Mouse (Mus musculus) myocyte (in vitro differentiated cells): ENCODE data around the gene Ccr9. TPM values are rescaled to one million over a fixed set of nuclear protein-coding genes. Genes with fewer than 3 reads are reported as not detected.

ENCODE experiments used
- H3K27me3 ChIP-seq: one replicate; pipeline ENCODE4 v1.6.1; 2011; ENCODE audit not compliant: control insufficient read depth, insufficient read depth, insufficient read length
- H3K36me3 ChIP-seq: one replicate; pipeline ENCODE4 v1.6.1; 2011; ENCODE audit not compliant: control insufficient read depth, insufficient read depth
- H3K4me2 ChIP-seq: one replicate; pipeline ENCODE4 v1.6.1; 2011; ENCODE audit warnings: low read depth, control low read depth
- H3K4me3 ChIP-seq: one replicate; pipeline ENCODE4 v1.5.1; 2011; ENCODE audit warnings: mild to moderate bottlenecking, control low read depth, moderate library complexity
- H3K79me2 ChIP-seq: one replicate; pipeline ENCODE4 v1.6.1; 2011; ENCODE audit not compliant: control insufficient read depth, insufficient read depth
- H3ac ChIP-seq: one replicate; pipeline ENCODE4 v1.6.1; 2011; ENCODE audit not compliant: control insufficient read depth, insufficient read length
- CEBPB ChIP-seq: IDR thresholded peaks from 2 replicates; pipeline ENCODE4 v1.6.1; 2011; ENCODE audit warnings: mild to moderate bottlenecking, moderate library complexity; ENCODE audit not compliant: poor library complexity, insufficient read depth, severe bottlenecking
- E2F4 ChIP-seq: IDR thresholded peaks from one replicate; pipeline ENCODE4 v1.6.1; 2011; ENCODE audit warnings: mild to moderate bottlenecking, control low read depth, moderate library complexity; ENCODE audit not compliant: insufficient read depth
- MAX ChIP-seq: IDR thresholded peaks from one replicate; pipeline ENCODE4 v1.6.1; 2011; ENCODE audit warnings: low read depth, mild to moderate bottlenecking, control low read depth
- MYOD1 ChIP-seq, 3 experiments: IDR thresholded peaks; one replicate each; pipeline ENCODE4 v1.6.1; 2011; ENCODE audit warnings: control low read depth in 2 of 3, low read depth in 2 of 3, mild to moderate bottlenecking in 2 of 3, moderate library complexity in 1 of 3; ENCODE audit not compliant: insufficient read length in 2 of 3, control insufficient read depth in 1 of 3
- MYOG ChIP-seq, 3 experiments: IDR thresholded peaks; one replicate each; pipeline ENCODE4 v1.6.1; 2011; ENCODE audit warnings: control low read depth in 2 of 3, low read depth in 2 of 3, mild to moderate bottlenecking in 2 of 3; ENCODE audit not compliant: insufficient read length in 2 of 3, control insufficient read depth in 1 of 3, insufficient read depth in 1 of 3
- POLR2A ChIP-seq: IDR thresholded peaks from one replicate; pipeline ENCODE4 v1.6.1; 2011; ENCODE audit warnings: low read depth, mild to moderate bottlenecking, control low read depth, moderate library complexity; ENCODE audit not compliant: insufficient read length
- POLR2AphosphoS2 ChIP-seq: IDR thresholded peaks from one replicate; pipeline ENCODE4 v1.6.1; 2011; ENCODE audit warnings: low read depth, control low read depth; ENCODE audit not compliant: insufficient read length
- REST ChIP-seq: IDR thresholded peaks from one replicate; pipeline ENCODE4 v1.6.1; 2011; ENCODE audit warnings: mild to moderate bottlenecking, control low read depth, moderate library complexity; ENCODE audit not compliant: insufficient read depth, insufficient read length
- SRF ChIP-seq: IDR thresholded peaks from one replicate; pipeline ENCODE4 v1.6.1; 2011; ENCODE audit warnings: low read depth; ENCODE audit not compliant: control insufficient read depth, insufficient read length
- TCF12 ChIP-seq: IDR thresholded peaks from one replicate; pipeline ENCODE4 v1.6.1; 2011; ENCODE audit warnings: mild to moderate bottlenecking, control low read depth; ENCODE audit not compliant: poor library complexity, insufficient read depth, severe bottlenecking
- TCF3 ChIP-seq: IDR thresholded peaks from one replicate; pipeline ENCODE4 v1.6.1; 2011; ENCODE audit warnings: low read depth, control low read depth; ENCODE audit not compliant: insufficient read length
- USF1 ChIP-seq: IDR thresholded peaks from one replicate; pipeline ENCODE4 v1.6.1; 2011; ENCODE audit warnings: low read depth, mild to moderate bottlenecking, control low read depth, moderate library complexity
- polyA plus RNA-seq: library from polyadenylated mRNA; unstranded; fragments of >200 nt; fragmentation: generic; extraction: Trizol; gene quantifications from one replicate; pipeline ENCODE4 v1.2.1, GENCODE M21; 2012; ENCODE audit warnings: missing spikeins

The Ccr9 gene
- polyA plus RNA-seq, 1 experiment = 0.06 TPM

DNA sequence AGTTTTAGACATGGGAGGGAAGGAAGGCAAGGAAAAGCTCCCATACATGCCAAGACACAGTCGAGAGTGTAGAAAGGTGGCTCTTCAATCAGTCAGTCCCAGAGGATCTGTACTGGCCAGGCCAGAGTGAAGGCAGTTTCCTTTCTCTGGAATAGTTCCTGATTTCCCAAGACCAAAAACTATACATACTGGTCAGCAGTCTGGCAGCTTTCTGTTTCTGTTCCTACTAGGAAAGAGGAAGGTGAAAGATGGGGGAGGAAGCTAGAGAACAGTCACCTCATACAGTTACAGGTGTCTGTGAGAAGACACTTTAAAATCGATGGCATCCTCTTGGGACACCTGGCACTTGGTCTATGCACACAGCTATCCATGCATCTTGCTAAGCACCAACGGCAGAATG, 137.2 kb downstream of the Ccr9 start:
- TF ChIP-seq TCF3 (no peak), POLR2AphosphoS2 (no peak), TCF12 (no peak)
- peaks cover 16% of the 10 kb centered on the region for H3K36me3 ChIP-seq
- H3K4me2 ChIP-seq = peak overlapping the region; percentile 42
- no peak overlapping the region for H3ac ChIP-seq
- no peak overlapping the region for H3K4me3 ChIP-seq
- no peaks in the 10 kb centered on the region for H3K27me3 ChIP-seq
- no peaks in the 10 kb centered on the region for H3K79me2 ChIP-seq

DNA sequence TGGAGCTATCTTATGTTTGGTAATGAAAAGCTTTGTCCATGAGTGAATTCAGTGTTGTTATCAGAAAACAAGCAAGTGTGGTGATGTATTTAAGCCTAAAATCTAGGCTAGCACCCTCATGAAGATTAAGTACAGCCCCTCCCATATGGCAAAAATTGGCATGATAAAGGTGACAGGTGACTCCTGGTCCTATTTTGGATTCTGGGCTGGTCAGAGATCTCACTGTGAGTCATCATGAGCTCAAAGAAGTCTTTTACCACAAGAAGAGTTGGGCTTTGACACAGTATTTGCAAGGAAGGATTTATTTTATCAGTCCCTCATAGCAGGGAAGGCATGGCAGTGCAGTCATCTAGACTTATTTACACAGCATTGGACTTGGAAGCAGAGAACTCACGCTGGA, 137.8 kb downstream of the Ccr9 start:
- H3K4me2 ChIP-seq = peak overlapping the region; percentile 42
- H3ac ChIP-seq = no peak overlapping the region
- TF ChIP-seq CEBPB = no peak
- TF ChIP-seq POLR2A = no peak
- no peak for TF ChIP-seq MAX
- peak in 1 of 3 experiments; percentile 53 for TF ChIP-seq MYOD1 (IDR thresholded peaks at IDR 0.05; ENCODE audit: control insufficient read depth in 1 of 3, insufficient read length in 2 of 3, low read depth in 2 of 3)
- TF ChIP-seq TCF12 = no peak
- no peak for TF ChIP-seq POLR2AphosphoS2
- no peak for TF ChIP-seq MYOG (IDR thresholded peaks at IDR 0.05; ENCODE audit: control insufficient read depth in 1 of 3, insufficient read depth in 1 of 3, insufficient read length in 2 of 3, low read depth in 2 of 3)
- no peak for TF ChIP-seq E2F4
- TF ChIP-seq SRF = no peak
- H3K27me3 ChIP-seq = no peaks in the 10 kb centered on the region
- no peak overlapping the region for H3K4me3 ChIP-seq
- peaks cover 12% of the 10 kb centered on the region for H3K36me3 ChIP-seq
- no peaks in the 10 kb centered on the region for H3K79me2 ChIP-seq

DNA sequence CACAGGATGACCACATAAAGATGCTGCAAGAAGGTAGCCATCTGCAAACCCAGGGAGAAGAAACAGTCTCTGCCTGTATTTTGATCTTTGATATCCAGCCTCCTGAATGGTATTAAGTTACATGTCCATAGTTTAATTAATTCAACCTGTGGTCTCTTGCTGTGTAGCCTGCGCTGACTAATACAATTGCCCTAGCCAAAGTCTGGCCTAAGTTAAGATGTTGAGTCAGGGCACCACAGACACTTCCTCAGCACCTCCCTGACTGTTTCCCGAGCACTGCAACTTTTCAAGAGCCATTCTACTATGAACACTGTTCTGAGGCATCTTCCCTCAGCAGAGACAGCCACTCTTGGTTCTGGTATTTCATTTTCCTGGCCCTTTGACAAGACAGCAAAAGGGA, 140.4 kb downstream of the Ccr9 start:
- no peaks in the 10 kb centered on the region for H3K27me3 ChIP-seq
- no peak overlapping the region for H3K4me3 ChIP-seq
- H3ac ChIP-seq = no peak overlapping the region
- no peaks in the 10 kb centered on the region for H3K79me2 ChIP-seq
- H3K36me3 ChIP-seq = peaks cover 12% of the 10 kb centered on the region
- TF ChIP-seq MYOD1 (IDR thresholded peaks at IDR 0.05; ENCODE audit: control insufficient read depth in 1 of 3, insufficient read length in 2 of 3, low read depth in 2 of 3) (no peak), TCF3 (no peak), TCF12 (no peak), POLR2A (no peak), MYOG (IDR thresholded peaks at IDR 0.05; ENCODE audit: control insufficient read depth in 1 of 3, insufficient read depth in 1 of 3, insufficient read length in 2 of 3, low read depth in 2 of 3) (no peak), CEBPB (no peak), POLR2AphosphoS2 (no peak), REST (no peak), SRF (no peak), MAX (no peak), USF1 (no peak), E2F4 (no peak)
- H3K4me2 ChIP-seq = peak overlapping the region; percentile 49

DNA sequence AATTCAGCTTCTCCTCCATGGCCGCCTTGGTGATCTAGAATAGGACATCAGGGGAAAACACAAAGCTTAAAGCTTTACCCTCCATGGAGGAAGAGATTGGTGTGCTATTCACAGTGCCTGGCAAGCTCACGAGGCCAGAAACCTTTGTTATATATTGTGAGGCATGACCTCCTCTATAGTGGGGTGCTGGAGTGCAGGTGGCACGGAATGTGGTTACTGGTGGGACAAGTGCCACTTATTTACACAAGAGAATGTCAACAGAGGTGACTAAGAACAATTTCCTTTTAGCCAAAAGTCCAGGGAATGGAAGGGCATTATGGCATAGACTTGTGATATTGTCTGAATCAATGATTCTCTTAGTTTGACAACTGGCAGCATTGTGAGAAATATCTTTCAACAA, 148.4 kb downstream of the Ccr9 start:
- no peaks in the 10 kb centered on the region for H3K27me3 ChIP-seq
- H3K36me3 ChIP-seq = peaks cover 35% of the 10 kb centered on the region
- TF ChIP-seq TCF12 (no peak), POLR2A (no peak), SRF (no peak), E2F4 (no peak), MYOD1 (IDR thresholded peaks at IDR 0.05; ENCODE audit: control insufficient read depth in 1 of 3, insufficient read length in 2 of 3, low read depth in 2 of 3) (no peak), MAX (no peak), POLR2AphosphoS2 (no peak), CEBPB (no peak), USF1 (no peak), TCF3 (no peak), MYOG (IDR thresholded peaks at IDR 0.05; ENCODE audit: control insufficient read depth in 1 of 3, insufficient read depth in 1 of 3, insufficient read length in 2 of 3, low read depth in 2 of 3) (no peak), REST (no peak)
- no peak overlapping the region for H3ac ChIP-seq
- H3K4me3 ChIP-seq = no peak overlapping the region
- H3K79me2 ChIP-seq = no peaks in the 10 kb centered on the region
- no peak overlapping the region for H3K4me2 ChIP-seq

DNA sequence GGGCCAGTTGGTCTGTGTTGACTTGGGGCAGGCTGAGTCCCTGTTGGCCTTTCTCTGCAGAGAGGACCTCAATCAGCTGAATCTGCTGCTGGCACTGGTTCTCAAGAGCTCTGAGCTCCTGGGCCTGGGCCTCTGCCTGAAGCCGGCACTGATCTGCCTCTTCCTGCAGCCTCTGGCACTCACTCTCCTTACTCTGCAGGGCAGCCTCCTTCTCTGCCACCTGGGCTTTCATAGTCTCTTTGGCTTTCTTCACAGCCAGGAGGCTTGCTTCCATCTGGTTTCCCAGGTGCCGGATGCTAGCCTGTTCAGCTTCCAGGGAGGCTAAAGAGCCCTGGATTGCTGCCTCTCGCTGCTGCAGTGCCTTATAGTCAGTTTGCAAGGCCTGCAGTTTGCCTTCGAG, 150.7 kb downstream of the Ccr9 start:
- H3K79me2 ChIP-seq = no peaks in the 10 kb centered on the region
- no peak overlapping the region for H3ac ChIP-seq
- H3K36me3 ChIP-seq = peaks cover 35% of the 10 kb centered on the region
- H3K27me3 ChIP-seq = no peaks in the 10 kb centered on the region
- H3K4me2 ChIP-seq = no peak overlapping the region
- no peak for TF ChIP-seq SRF
- TF ChIP-seq MAX = no peak
- TF ChIP-seq MYOD1 (IDR thresholded peaks at IDR 0.05; ENCODE audit: control insufficient read depth in 1 of 3, insufficient read length in 2 of 3, low read depth in 2 of 3) = no peak
- TF ChIP-seq TCF12 = no peak
- no peak for TF ChIP-seq CEBPB
- no peak for TF ChIP-seq POLR2AphosphoS2
- no peak for TF ChIP-seq TCF3
- no peak for TF ChIP-seq MYOG (IDR thresholded peaks at IDR 0.05; ENCODE audit: control insufficient read depth in 1 of 3, insufficient read depth in 1 of 3, insufficient read length in 2 of 3, low read depth in 2 of 3)
- TF ChIP-seq REST = no peak
- TF ChIP-seq USF1 = no peak
- no peak for TF ChIP-seq E2F4
- TF ChIP-seq POLR2A = no peak
- H3K4me3 ChIP-seq = no peak overlapping the region

Other genes starting within 250 kb of the Ccr9 start
- 23.5 TPM for gene Limd1, start 199.7 kb upstream of the Ccr9 start, polyA plus RNA-seq
- 11.0 TPM for gene Sacm1l, start 148.7 kb upstream of the Ccr9 start, polyA plus RNA-seq
- gene Slc6a20b, start 45.9 kb upstream of the Ccr9 start, polyA plus RNA-seq = 0.02 TPM
- 0.01 TPM for gene Slc6a20a, start 446 bp downstream of the Ccr9 start, polyA plus RNA-seq
- gene Lztfl1, start 39.3 kb downstream of the Ccr9 start, polyA plus RNA-seq = 7.4 TPM
- 0.52 TPM for gene Cxcr6, start 128.0 kb downstream of the Ccr9 start, polyA plus RNA-seq
- gene Fyco1, start 173.5 kb downstream of the Ccr9 start, polyA plus RNA-seq = 8.7 TPM
- gene Xcr1, start 183.6 kb downstream of the Ccr9 start, polyA plus RNA-seq = 0.04 TPM